Mouse (Mus musculus) thymus, adult 2 months (tissue): ENCODE measurements around the gene Poc1a. TPM values are rescaled to one million over a fixed set of nuclear protein-coding genes. Genes with fewer than 3 reads are reported as not detected.

ENCODE experiments used
- DNase-seq: peaks from one replicate; pipeline ENCODE4 v3.0.0; 2021
- H3K27ac ChIP-seq: fragments of 200-500 bp; 2 replicates; pipeline ENCODE4 v1.5.1; 2012; ENCODE audit warnings: low read length, control low read depth; ENCODE audit not compliant: control insufficient read depth, insufficient read depth
- H3K27me3 ChIP-seq: fragments of 200-500 bp; 2 replicates; pipeline ENCODE4 v1.6.1; 2012; ENCODE audit warnings: mild to moderate bottlenecking, low read length, moderate library complexity, mixed read lengths; ENCODE audit not compliant: control insufficient read depth, insufficient read depth
- H3K36me3 ChIP-seq: fragments of 200-500 bp; 2 replicates; pipeline ENCODE4 v1.6.1; 2012; ENCODE audit warnings: mild to moderate bottlenecking, low read length, moderate library complexity; ENCODE audit not compliant: control insufficient read depth, insufficient read depth
- H3K4me1 ChIP-seq: fragments of 200-500 bp; replicated peaks from 2 replicates; pipeline ENCODE4 v1.6.1; 2012; ENCODE audit warnings: low read length; ENCODE audit not compliant: control insufficient read depth, insufficient read depth
- H3K4me3 ChIP-seq: fragments of 200-500 bp; 2 replicates; pipeline ENCODE4 v1.5.1; 2012; ENCODE audit warnings: mild to moderate bottlenecking, low read length, control low read depth, moderate library complexity; ENCODE audit not compliant: control insufficient read depth, insufficient read depth
- CTCF ChIP-seq: fragments of 200-500 bp; IDR thresholded peaks from 2 replicates; pipeline ENCODE4 v1.5.1; 2012; ENCODE audit warnings: mild to moderate bottlenecking, control low read depth, low read length, moderate library complexity, borderline replicate concordance; ENCODE audit not compliant: control insufficient read depth, poor library complexity, insufficient read depth; ENCODE audit errors: extremely low read depth
- POLR2A ChIP-seq: fragments of 200-500 bp; IDR thresholded peaks from 2 replicates; pipeline ENCODE4 v1.6.1; 2012; ENCODE audit warnings: mild to moderate bottlenecking, low read length, control low read depth, moderate library complexity; ENCODE audit not compliant: control insufficient read depth, poor library complexity, insufficient read depth; ENCODE audit errors: extremely low read depth
- WGBS: fragments of 180-500 bp; shearing (Covaris S2); methylation state at CpG from one replicate; pipeline ENCODE4 v1.1.7; 2018; 5-methylcytosine and 5-hydroxymethylcytosine counted together
- polyA plus RNA-seq: library from polyadenylated mRNA; depleted of rRNA; stranded (reverse); fragments of >200 nt; gene quantifications from 2 replicates; pipeline ENCODE4 v1.2.3, GENCODE M21; 2012

The Poc1a gene
- polyA plus RNA-seq, 1 experiment = 30.2 TPM

GRCm38 (mm10) chr9:106303460-106303960, 22.6 kb downstream of the Poc1a start:
- Histone ChIP-seq H3K4me3 (no peak overlapping the region), H3K27ac (no peak overlapping the region), H3K4me1 (no peaks in the 10 kb centered on the region), H3K36me3 (no peaks in the 10 kb centered on the region), H3K27me3 (no peaks in the 10 kb centered on the region)
- TF ChIP-seq POLR2A (no peak), CTCF (no peak)
- no peak for DNase-seq
- 96% methylated on average over 6 of the region's 6 CpGs for WGBS

GRCm38 (mm10) chr9:106305228-106305627, 24.4 kb downstream of the Poc1a start:
- Histone ChIP-seq H3K36me3 (no peaks in the 10 kb centered on the region), H3K4me1 (no peaks in the 10 kb centered on the region), H3K27ac (no peak overlapping the region), H3K4me3 (no peak overlapping the region), H3K27me3 (no peaks in the 10 kb centered on the region)
- TF ChIP-seq POLR2A (no peak), CTCF (no peak)
- no peak for DNase-seq
- WGBS = 94% methylated on average over 7 of the region's 7 CpGs

- Histone ChIP-seq H3K4me1 (no peaks in the 10 kb centered on the region), H3K27me3 (no peaks in the 10 kb centered on the region), H3K27ac (no peak overlapping the region), H3K36me3 (no peaks in the 10 kb centered on the region), H3K4me3 (no peak overlapping the region)
- 57% methylated on average over 8 of the region's 8 CpGs for WGBS
- DNase-seq = peak; percentile 69
- peak; percentile 90 for TF ChIP-seq CTCF
- no peak for TF ChIP-seq POLR2A
Measured at GRCm38 (mm10) chr9:106306662-106307351, 25.9 kb downstream of the Poc1a start.

GRCm38 (mm10) chr9:106308151-106308550, 27.3 kb downstream of the Poc1a start:
- 67% methylated on average over 5 of the region's 5 CpGs for WGBS
- Histone ChIP-seq H3K4me3 (no peak overlapping the region), H3K4me1 (peaks cover 4% of the 10 kb centered on the region; the same call in 1 of the 2 replicates), H3K27ac (no peak overlapping the region), H3K36me3 (no peaks in the 10 kb centered on the region), H3K27me3 (no peaks in the 10 kb centered on the region)
- TF ChIP-seq POLR2A (no peak), CTCF (no peak)
- no peak for DNase-seq

GRCm38 (mm10) chr9:106308555-106308954, 27.7 kb downstream of the Poc1a start:
- Histone ChIP-seq H3K4me1 (peaks cover 5% of the 10 kb centered on the region; the same call in 1 of the 2 replicates), H3K36me3 (no peaks in the 10 kb centered on the region), H3K27ac (no peak overlapping the region), H3K4me3 (no peak overlapping the region), H3K27me3 (no peaks in the 10 kb centered on the region)
- TF ChIP-seq POLR2A = no peak
- no peak for TF ChIP-seq CTCF
- 94% methylated on average over 2 of the region's 2 CpGs for WGBS
- no peak for DNase-seq

- Histone ChIP-seq H3K27ac (no peak overlapping the region), H3K27me3 (no peaks in the 10 kb centered on the region), H3K36me3 (no peaks in the 10 kb centered on the region), H3K4me1 (peaks cover 5% of the 10 kb centered on the region; the same call in 1 of the 2 replicates), H3K4me3 (no peak overlapping the region)
- no peak for DNase-seq
- 87% methylated on average over 5 of the region's 5 CpGs for WGBS
- TF ChIP-seq CTCF (no peak), POLR2A (no peak)
Measured at GRCm38 (mm10) chr9:106308983-106309382, 28.1 kb downstream of the Poc1a start.
